Mouse (Mus musculus) liver, embryonic 16.5 days (tissue): Measurements from ENCODE around the gene Pan3. TPM values are rescaled to one million over a fixed set of nuclear protein-coding genes. Genes with fewer than 3 reads are reported as not detected.

Experiments
- ATAC-seq: fragments of 200-750 bp; cut with Nextera tagmentation; 2 replicates; pipeline ENCODE4 v1.8.0; 2017; ENCODE audit warnings: low read depth, mild to moderate bottlenecking, moderate number of reproducible peaks, moderate library complexity
- H3K27ac ChIP-seq: fragments of 300-500 bp; sonication (generic); 2 replicates; pipeline ENCODE4 v1.5.1; 2014; ENCODE audit warnings: mild to moderate bottlenecking, low read length
- H3K27me3 ChIP-seq: fragments of 300-500 bp; sonication (generic); 2 replicates; pipeline ENCODE4 v1.6.1; 2014; ENCODE audit warnings: low read depth, low read length, mixed read lengths; ENCODE audit not compliant: control insufficient read depth, insufficient read depth
- H3K36me3 ChIP-seq: fragments of 300-500 bp; sonication (generic); 2 replicates; pipeline ENCODE4 v1.6.1; 2014; ENCODE audit warnings: mild to moderate bottlenecking; ENCODE audit not compliant: control insufficient read depth, insufficient read depth
- H3K4me1 ChIP-seq: fragments of 300-500 bp; sonication (generic); 2 replicates; pipeline ENCODE4 v1.6.1; 2014; ENCODE audit warnings: low read depth, low read length, mixed read lengths; ENCODE audit not compliant: control insufficient read depth
- H3K4me2 ChIP-seq: fragments of 300-500 bp; sonication (generic); 2 replicates; pipeline ENCODE4 v1.6.1; 2014; ENCODE audit warnings: low read depth, low read length, mixed read lengths
- H3K4me3 ChIP-seq: fragments of 300-500 bp; sonication (generic); 2 replicates; pipeline ENCODE4 v1.5.1; 2014; ENCODE audit warnings: low read depth, mild to moderate bottlenecking, low read length
- H3K9ac ChIP-seq: fragments of 300-500 bp; sonication (generic); 2 replicates; pipeline ENCODE4 v1.6.1; 2014; ENCODE audit warnings: low read depth, low read length
- H3K9me3 ChIP-seq: fragments of 300-500 bp; sonication (generic); replicated peaks from 2 replicates; pipeline ENCODE4 v1.6.1; 2016; ENCODE audit warnings: low read length; ENCODE audit not compliant: control insufficient read depth
- WGBS: fragments of 180-500 bp; shearing (Covaris S2); extraction: QIAGEN DNeasy Blood & Tissue Kit; methylation state at CpG from one replicate; pipeline ENCODE4 v1.1.7; 2014; ENCODE audit not compliant: insufficient replicate concordance; 5-methylcytosine and 5-hydroxymethylcytosine counted together
- polyA plus RNA-seq: library from polyadenylated mRNA; unstranded; fragments of >200 nt; fragmentation: Nextera tagmentation; extraction: Ambion mirVana; gene quantifications from 2 replicates; pipeline ENCODE4 v1.2.1, GENCODE M21; 2015

Pan3 gene
- polyA plus RNA-seq, 1 experiment from 2014 or later, result 32.0 TPM

GRCm38 (mm10) chr5:147583702-147584298, 153.8 kb downstream of the Pan3 start:
- ATAC-seq, result no peak
- no peaks in the 10 kb centered on the region for H3K27me3 ChIP-seq
- WGBS, result 30% methylated on average over 14 of the region's 14 CpGs
- H3K9ac ChIP-seq, result no peak overlapping the region
- H3K4me1 ChIP-seq, result no peaks in the 10 kb centered on the region
- H3K4me3 ChIP-seq, result no peak overlapping the region
- no peaks in the 10 kb centered on the region for H3K36me3 ChIP-seq
- no peaks in the 10 kb centered on the region for H3K9me3 ChIP-seq
- H3K27ac ChIP-seq, result no peak overlapping the region
- no peak overlapping the region for H3K4me2 ChIP-seq

- H3K36me3 ChIP-seq, result no peaks in the 10 kb centered on the region
- H3K4me2 ChIP-seq, result no peak overlapping the region
- H3K27ac ChIP-seq, result no peak overlapping the region
- no peaks in the 10 kb centered on the region for H3K4me1 ChIP-seq
- no peak overlapping the region for H3K4me3 ChIP-seq
- no peaks in the 10 kb centered on the region for H3K9me3 ChIP-seq
- no peak overlapping the region for H3K9ac ChIP-seq
- no peak for ATAC-seq
- 46% methylated on average over 9 of the region's 9 CpGs for WGBS
- H3K27me3 ChIP-seq, result no peaks in the 10 kb centered on the region
Observed at GRCm38 (mm10) chr5:147584648-147585047, 154.7 kb downstream of the Pan3 start.

- H3K9ac ChIP-seq, result no peak overlapping the region
- no peaks in the 10 kb centered on the region for H3K36me3 ChIP-seq
- no peak overlapping the region for H3K4me2 ChIP-seq
- no peaks in the 10 kb centered on the region for H3K4me1 ChIP-seq
- no peak overlapping the region for H3K4me3 ChIP-seq
- no peak overlapping the region for H3K27ac ChIP-seq
- no peaks in the 10 kb centered on the region for H3K27me3 ChIP-seq
- WGBS, result 24% methylated on average over 1 of the region's 1 CpGs
- ATAC-seq, result no peak
- H3K9me3 ChIP-seq, result no peaks in the 10 kb centered on the region
Observed at GRCm38 (mm10) chr5:147585070-147585469, 155.1 kb downstream of the Pan3 start.

- Histone ChIP-seq H3K27me3 (no peaks in the 10 kb centered on the region), H3K4me1 (no peaks in the 10 kb centered on the region), H3K4me3 (no peak overlapping the region), H3K9ac (no peak overlapping the region), H3K27ac (no peak overlapping the region), H3K4me2 (no peak overlapping the region), H3K36me3 (no peaks in the 10 kb centered on the region), H3K9me3 (no peaks in the 10 kb centered on the region)
- 21% methylated on average over 12 of the region's 12 CpGs for WGBS
- ATAC-seq, result peak; percentile 54
Observed at GRCm38 (mm10) chr5:147589814-147590213, 159.9 kb downstream of the Pan3 start.

GRCm38 (mm10) chr5:147597825-147598224, 167.9 kb downstream of the Pan3 start:
- no peak overlapping the region for H3K9ac ChIP-seq
- H3K27ac ChIP-seq, result no peak overlapping the region
- H3K9me3 ChIP-seq, result no peaks in the 10 kb centered on the region
- H3K27me3 ChIP-seq, result no peaks in the 10 kb centered on the region
- ATAC-seq, result no peak
- WGBS, result 67% methylated on average over 16 of the region's 16 CpGs
- no peaks in the 10 kb centered on the region for H3K4me1 ChIP-seq
- no peak overlapping the region for H3K4me2 ChIP-seq
- no peaks in the 10 kb centered on the region for H3K36me3 ChIP-seq
- H3K4me3 ChIP-seq, result no peak overlapping the region

Other genes starting within 250 kb of the Pan3 start
- not detected in 2 replicates for gene Gsx1, start 241.5 kb upstream of the Pan3 start, polyA plus RNA-seq
- gene Pdx1, start 160.2 kb upstream of the Pan3 start, polyA plus RNA-seq, result 0.13 TPM in 1 of 2 replicates, not detected in the other
- gene Cdx2, start 122.9 kb upstream of the Pan3 start, polyA plus RNA-seq, result 0.18 TPM in 1 of 2 replicates, not detected in the other
- gene Urad, start 107.7 kb upstream of the Pan3 start, polyA plus RNA-seq, result 1.6 and 1.8 TPM in 2 replicates
- gene Flt3, start 29.7 kb upstream of the Pan3 start, polyA plus RNA-seq, result 1.4 and 1.6 TPM in 2 replicates